Mouse (Mus musculus) leukemia stem cell, adult 10-12 weeks (primary cell): Measurements from ENCODE around the gene Nvl. TPM values are rescaled to one million over a fixed set of nuclear protein-coding genes. Genes with fewer than 3 reads are reported as not detected.

Experiments used
- polyA plus RNA-seq: library from polyadenylated mRNA; stranded (reverse); fragments of >175 nt; gene quantifications from 2 replicates; pipeline ENCODE4 v1.2.3, GENCODE M21; 2012; ENCODE audit warnings: low replicate concordance

Nvl gene
- 5.7 and 5.9 TPM in 2 replicates for polyA plus RNA-seq

GRCm38 (mm10) chr1:181143950-181144836 is at the start of gene Nvl, which contains the start of gene Cnih4:
Gene Nvl (minus strand): TSS chr1:181144204.
Gene Cnih4 (plus strand): TSS chr1:181144693.

GRCm38 (mm10) chr1:181050937-181051336 is 93.1 kb downstream of the Nvl start, which contains the start of gene 9130409I23Rik:
Gene 9130409I23Rik (plus strand): TSS chr1:181051237.

Other genes with a start within 250 kb of the Nvl start
- 353 and 400 TPM in 2 replicates for gene Pycr2, start 239.9 kb downstream of the Nvl start, polyA plus RNA-seq
- gene Lefty1, start 209.2 kb downstream of the Nvl start, polyA plus RNA-seq, result 10.0 and 16.2 TPM in 2 replicates
- gene Tmem63a, start 201.9 kb downstream of the Nvl start, polyA plus RNA-seq, result 15.9 and 22.0 TPM in 2 replicates
- gene Ephx1, start 123.3 kb downstream of the Nvl start, polyA plus RNA-seq, result 2.3 and 3.0 TPM in 2 replicates
- not detected in 2 replicates for gene 9130409I23Rik, start 93.0 kb downstream of the Nvl start, polyA plus RNA-seq
- 21.3 and 54.4 TPM in 2 replicates for gene Cnih4, start 489 bp upstream of the Nvl start, polyA plus RNA-seq
- 28.6 and 55.4 TPM in 2 replicates for gene Wdr26, start 67.8 kb upstream of the Nvl start, polyA plus RNA-seq
- gene Cnih3, start 208.4 kb upstream of the Nvl start, polyA plus RNA-seq, result not detected in 2 replicates